Mouse (Mus musculus): ENCODE data around the gene Wdr24.

DNA sequence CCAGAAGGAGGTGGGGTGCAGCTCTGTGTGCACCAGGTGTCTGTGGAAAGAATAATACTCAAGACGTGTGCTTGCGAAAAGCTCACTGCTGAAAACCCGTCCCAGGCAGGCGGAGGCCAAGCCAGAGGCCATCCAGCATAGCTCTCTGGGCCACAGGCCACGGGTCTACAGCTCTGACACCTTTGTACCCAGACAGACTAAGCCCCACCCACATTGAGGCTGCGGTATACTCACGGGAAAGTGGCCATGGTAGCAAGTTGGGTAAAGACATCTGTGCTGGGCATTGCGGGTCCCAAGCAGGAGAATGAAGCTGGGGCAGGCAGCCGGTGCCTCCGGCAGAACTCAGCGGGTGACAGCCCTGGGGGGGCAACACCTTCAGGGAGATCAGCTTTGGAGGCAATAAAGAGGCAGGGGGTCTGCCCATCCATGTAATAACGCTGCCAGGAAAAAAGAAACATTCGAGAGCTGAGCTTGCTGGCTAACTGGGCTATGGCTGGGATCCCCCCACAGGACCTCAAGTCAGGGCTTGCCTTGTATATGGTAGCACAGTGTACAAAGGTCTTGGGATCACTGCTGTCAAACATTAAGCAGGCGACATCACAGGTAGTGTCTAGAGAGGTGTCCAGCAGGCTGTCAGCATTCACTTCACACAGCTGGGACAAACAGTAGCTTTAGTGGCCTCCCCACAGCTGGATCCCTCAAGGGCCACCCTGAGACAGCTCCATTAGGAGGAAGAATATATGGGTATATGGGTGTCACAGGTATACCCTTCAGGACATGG lies 16.2 kb downstream of the Wdr24 start:
- TF ChIP-seq CTCF (IDR thresholded peaks at IDR 0.05; ENCODE audit: borderline replicate concordance, insufficient read depth, low read length) (no peak), POLR2A (IDR thresholded peaks at IDR 0.05; ENCODE audit: low read depth, low read length) (no peak)
